Mouse (Mus musculus): ENCODE results near the gene Ifitm6. TPM values are rescaled to one million over a fixed set of nuclear protein-coding genes. Genes with fewer than 3 reads are reported as not detected.
A peak's percentile ranks its signal among the peaks of the same experiment; 100 is the strongest.

Gene Ifitm6
- polyA plus RNA-seq, 1 experiment, result 0.91 TPM

- Histone ChIP-seq H3K9me3 (peaks cover 12% of the 10 kb centered on the region), H3K4me1 (peaks cover 68% of the 10 kb centered on the region), H3K4me3 (replicated peaks) (no peak overlapping the region), H3K36me3 (replicated peaks; ENCODE audit: low read length) (peaks cover 4% of the 10 kb centered on the region), H3K27me3 (replicated peaks) (peaks cover 21% of the 10 kb centered on the region)
- no peak for TF ChIP-seq FLI1 (IDR thresholded peaks at IDR 0.05; ENCODE audit: low read length)
- TF ChIP-seq GATA1 (IDR thresholded peaks at IDR 0.05; ENCODE audit: borderline replicate concordance, low read length), result no peak
These were observed 39.3 kb upstream of the Ifitm6 start for GRCm38 (mm10) chr7:141056976-141057375.

DNA sequence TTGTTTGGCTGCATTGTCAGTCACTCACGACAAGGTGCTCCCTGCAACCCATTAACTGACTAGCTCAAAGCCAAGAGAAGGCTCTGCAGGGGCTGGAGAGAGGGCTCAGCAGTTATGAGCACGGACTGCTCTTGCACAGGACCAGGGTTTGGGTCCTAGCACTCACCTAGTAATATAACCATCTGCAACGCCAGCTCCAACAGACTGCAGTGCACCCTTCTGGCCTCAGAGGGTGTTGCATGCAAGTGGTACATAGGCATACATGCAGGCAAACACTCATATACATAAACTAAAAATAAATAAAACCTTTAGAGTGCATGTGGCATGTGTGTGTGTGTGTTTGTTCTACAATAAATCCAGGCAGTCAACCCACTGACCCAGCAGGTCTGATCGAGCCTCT, 38.1 kb upstream of the Ifitm6 start:
- H3K27me3 ChIP-seq (replicated peaks), result peaks cover 13% of the 10 kb centered on the region
- TF ChIP-seq FLI1 (IDR thresholded peaks at IDR 0.05; ENCODE audit: low read length) (no peak), GATA1 (IDR thresholded peaks at IDR 0.05; ENCODE audit: borderline replicate concordance, low read length) (no peak)

DNA sequence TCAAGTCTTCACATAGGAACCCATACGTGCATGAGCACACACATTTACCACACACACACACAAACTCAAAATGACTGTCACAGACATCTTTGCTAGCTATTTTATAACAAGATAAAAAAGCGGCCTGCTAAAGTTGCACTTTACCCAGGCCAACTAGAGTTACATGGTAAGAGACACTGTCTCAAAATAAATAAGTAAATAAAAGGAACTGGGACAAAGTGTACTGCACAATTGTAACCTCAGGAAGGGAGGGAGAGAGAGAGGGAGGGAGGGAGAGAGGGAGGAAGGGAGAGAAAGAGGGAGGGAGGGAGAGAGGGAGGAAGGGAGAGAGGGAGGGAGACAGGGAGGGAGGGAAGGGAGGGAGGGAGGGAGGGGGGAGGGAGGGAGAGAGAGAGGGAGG, 34.7 kb upstream of the Ifitm6 start:
- peaks cover 3% of the 10 kb centered on the region for H3K27me3 ChIP-seq (replicated peaks)
- no peak for TF ChIP-seq FLI1 (IDR thresholded peaks at IDR 0.05; ENCODE audit: low read length)
- TF ChIP-seq GATA1 (IDR thresholded peaks at IDR 0.05; ENCODE audit: borderline replicate concordance, low read length), result no peak

More for the DNA sequence above, 38.1 kb upstream of the Ifitm6 start:
- peaks cover 58% of the 10 kb centered on the region for H3K4me1 ChIP-seq
- H3K9me3 ChIP-seq, result peaks cover 12% of the 10 kb centered on the region
- peaks cover 4% of the 10 kb centered on the region for H3K36me3 ChIP-seq (replicated peaks; ENCODE audit: low read length)
- no peak overlapping the region for H3K4me3 ChIP-seq (replicated peaks)

GRCm38 (mm10) chr7:141052016-141052415, 34.3 kb upstream of the Ifitm6 start:
- peaks cover 4% of the 10 kb centered on the region for H3K36me3 ChIP-seq (replicated peaks; ENCODE audit: low read length)
- H3K4me3 ChIP-seq (replicated peaks), result no peak overlapping the region
- H3K9me3 ChIP-seq, result peaks cover 12% of the 10 kb centered on the region
- H3K4me1 ChIP-seq, result peaks cover 54% of the 10 kb centered on the region
- H3K27me3 ChIP-seq (replicated peaks), result peaks cover 3% of the 10 kb centered on the region
- TF ChIP-seq FLI1 (IDR thresholded peaks at IDR 0.05; ENCODE audit: low read length), result no peak
- no peak for TF ChIP-seq GATA1 (IDR thresholded peaks at IDR 0.05; ENCODE audit: borderline replicate concordance, low read length)

More for the DNA sequence above, 34.7 kb upstream of the Ifitm6 start:
- Histone ChIP-seq H3K36me3 (replicated peaks; ENCODE audit: low read length) (peaks cover 4% of the 10 kb centered on the region), H3K4me3 (replicated peaks) (no peak overlapping the region), H3K4me1 (peaks cover 54% of the 10 kb centered on the region), H3K9me3 (peaks cover 12% of the 10 kb centered on the region)

- Histone ChIP-seq H3K4me1 (peaks cover 54% of the 10 kb centered on the region), H3K36me3 (replicated peaks; ENCODE audit: low read length) (peaks cover 4% of the 10 kb centered on the region), H3K27me3 (replicated peaks) (peaks cover 3% of the 10 kb centered on the region), H3K9me3 (peaks cover 8% of the 10 kb centered on the region), H3K4me3 (replicated peaks) (no peak overlapping the region)
- TF ChIP-seq FLI1 (IDR thresholded peaks at IDR 0.05; ENCODE audit: low read length) (no peak), GATA1 (IDR thresholded peaks at IDR 0.05; ENCODE audit: borderline replicate concordance, low read length) (no peak)
These were observed 33.4 kb upstream of the Ifitm6 start for GRCm38 (mm10) chr7:141051060-141051685.

- H3K36me3 ChIP-seq (replicated peaks; ENCODE audit: low read length), result no peaks in the 10 kb centered on the region
- peak overlapping the region; percentile 9 for H3K4me3 ChIP-seq (replicated peaks)
- H3K27me3 ChIP-seq (replicated peaks), result peaks cover under 1% of the 10 kb centered on the region
- no peaks in the 10 kb centered on the region for H3K9me3 ChIP-seq
- TF ChIP-seq FLI1 (IDR thresholded peaks at IDR 0.05; ENCODE audit: low read length) (no peak), GATA1 (IDR thresholded peaks at IDR 0.05; ENCODE audit: borderline replicate concordance, low read length) (no peak)
- peaks cover 66% of the 10 kb centered on the region for H3K4me1 ChIP-seq
These were observed 31.6 kb upstream of the Ifitm6 start for GRCm38 (mm10) chr7:141049326-141049725.

GRCm38 (mm10) chr7:141048226-141049218, 30.8 kb upstream of the Ifitm6 start:
- H3K4me3 ChIP-seq (replicated peaks), result peak overlapping the region; percentile 92
- TF ChIP-seq GATA1 (IDR thresholded peaks at IDR 0.05; ENCODE audit: borderline replicate concordance, low read length) (no peak; the same call in 2 of the 3 replicates), FLI1 (IDR thresholded peaks at IDR 0.05; ENCODE audit: low read length) (no peak)

GRCm38 (mm10) chr7:141047581-141048225, 30.0 kb upstream of the Ifitm6 start:
- TF ChIP-seq FLI1 (IDR thresholded peaks at IDR 0.05; ENCODE audit: low read length) (no peak), GATA1 (IDR thresholded peaks at IDR 0.05; ENCODE audit: borderline replicate concordance, low read length) (no peak)
- Histone ChIP-seq H3K4me3 (replicated peaks) (peak overlapping the region; percentile 92), H3K9me3 (no peaks in the 10 kb centered on the region), H3K4me1 (peaks cover 73% of the 10 kb centered on the region), H3K36me3 (replicated peaks; ENCODE audit: low read length) (no peaks in the 10 kb centered on the region), H3K27me3 (replicated peaks) (no peaks in the 10 kb centered on the region)

More at GRCm38 (mm10) chr7:141048226-141049218, 30.8 kb upstream of the Ifitm6 start:
- Histone ChIP-seq H3K4me1 (peaks cover 70% of the 10 kb centered on the region), H3K36me3 (replicated peaks; ENCODE audit: low read length) (no peaks in the 10 kb centered on the region), H3K9me3 (no peaks in the 10 kb centered on the region), H3K27me3 (replicated peaks) (no peaks in the 10 kb centered on the region)

GRCm38 (mm10) chr7:141046931-141047580, 29.3 kb upstream of the Ifitm6 start:
- Histone ChIP-seq H3K36me3 (replicated peaks; ENCODE audit: low read length) (no peaks in the 10 kb centered on the region), H3K27me3 (replicated peaks) (no peaks in the 10 kb centered on the region), H3K4me1 (peaks cover 76% of the 10 kb centered on the region), H3K9me3 (no peaks in the 10 kb centered on the region), H3K4me3 (replicated peaks) (peak overlapping the region; percentile 92)
- TF ChIP-seq FLI1 (IDR thresholded peaks at IDR 0.05; ENCODE audit: low read length) (no peak), GATA1 (IDR thresholded peaks at IDR 0.05; ENCODE audit: borderline replicate concordance, low read length) (peak; percentile 98)

All from megakaryocyte, embryonic 14.5 days (primary cell).